Mouse (Mus musculus): ENCODE results near the gene Tmem198.

Gene Tmem198

GRCm38 (mm10) chr1:75455433-75455832, 23.9 kb upstream of the Tmem198 start:
- no peak for DNase-seq (ENCODE audit: low read depth, low spot score)

- DNase-seq (ENCODE audit: low read depth, low spot score): no peak
These were observed 23.4 kb upstream of the Tmem198 start for GRCm38 (mm10) chr1:75455948-75456347.

GRCm38 (mm10) chr1:75456746-75457564, 22.4 kb upstream of the Tmem198 start:
- no peak for DNase-seq (ENCODE audit: low read depth, low spot score)

GRCm38 (mm10) chr1:75457710-75458024, 21.7 kb upstream of the Tmem198 start:
- DNase-seq (ENCODE audit: low read depth, low spot score): no peak

- no peak for DNase-seq (ENCODE audit: low read depth, low spot score)
These were observed 21.1 kb upstream of the Tmem198 start for GRCm38 (mm10) chr1:75458025-75458788.

GRCm38 (mm10) chr1:75458789-75459684, 20.3 kb upstream of the Tmem198 start:
- no peak for DNase-seq (ENCODE audit: low read depth, low spot score)

- DNase-seq (ENCODE audit: low read depth, low spot score): no peak
These were observed 19.0 kb upstream of the Tmem198 start for GRCm38 (mm10) chr1:75460297-75460696.

GRCm38 (mm10) chr1:75462636-75463035, 16.7 kb upstream of the Tmem198 start:
- no peak for DNase-seq (ENCODE audit: low read depth, low spot score)

DNA sequence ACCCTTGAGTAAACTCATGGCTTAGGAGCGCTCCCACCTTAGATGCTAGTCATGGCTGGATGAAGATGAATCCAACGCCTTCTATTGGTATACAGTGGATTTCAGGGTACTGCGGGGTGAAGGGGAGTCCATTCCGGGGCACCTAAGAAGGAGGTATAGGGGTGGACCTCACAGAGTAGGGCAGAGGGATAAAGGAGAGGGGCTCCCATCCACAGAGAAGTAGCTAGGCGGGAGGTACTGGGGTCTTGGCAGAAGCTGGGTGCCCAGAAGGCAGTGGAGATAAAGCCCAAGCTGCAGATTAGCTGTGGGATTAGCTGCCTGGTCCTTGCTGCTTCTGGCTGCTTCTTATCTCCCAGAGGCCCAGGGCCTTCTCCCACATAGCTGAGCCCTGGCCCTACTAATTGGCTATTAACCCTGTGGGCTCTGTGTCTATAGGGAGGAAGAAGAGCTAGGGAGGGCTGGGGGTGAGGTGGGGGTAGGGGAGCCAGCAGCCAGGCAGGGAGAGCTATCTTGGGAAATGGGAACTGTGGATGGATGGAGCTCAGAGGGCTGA, 15.6 kb upstream of the Tmem198 start:
- DNase-seq (ENCODE audit: low read depth, low spot score): no peak

- peak; percentile 31 for DNase-seq (ENCODE audit: low read depth, low spot score)
These were observed 12.0 kb upstream of the Tmem198 start for GRCm38 (mm10) chr1:75467215-75467927.

DNA sequence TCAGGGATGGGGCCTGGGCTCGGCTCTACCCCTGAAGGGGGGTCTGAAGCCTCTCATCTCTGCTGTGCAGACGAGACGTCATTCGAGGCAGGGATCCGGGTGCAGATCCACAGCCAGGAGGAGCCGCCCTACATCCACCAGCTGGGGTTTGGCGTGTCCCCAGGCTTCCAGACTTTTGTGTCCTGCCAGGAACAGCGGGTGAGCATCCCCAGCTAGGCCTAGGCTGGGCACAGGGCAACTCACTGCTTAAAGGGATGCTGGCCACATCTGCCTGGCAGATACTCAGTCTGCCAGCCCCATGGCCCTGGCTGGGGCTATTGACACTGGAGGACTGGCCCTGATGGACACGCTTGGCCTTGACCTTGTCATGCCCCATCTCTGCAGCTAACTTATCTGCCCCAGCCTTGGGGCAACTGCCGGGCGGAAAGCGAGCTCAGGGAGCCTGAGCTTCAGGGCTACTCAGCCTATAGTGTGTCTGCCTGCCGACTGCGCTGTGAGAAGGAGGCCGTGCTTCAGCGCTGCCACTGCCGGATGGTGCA, 10.0 kb upstream of the Tmem198 start:
- no peak for DNase-seq (ENCODE audit: low read depth, low spot score)

DNA sequence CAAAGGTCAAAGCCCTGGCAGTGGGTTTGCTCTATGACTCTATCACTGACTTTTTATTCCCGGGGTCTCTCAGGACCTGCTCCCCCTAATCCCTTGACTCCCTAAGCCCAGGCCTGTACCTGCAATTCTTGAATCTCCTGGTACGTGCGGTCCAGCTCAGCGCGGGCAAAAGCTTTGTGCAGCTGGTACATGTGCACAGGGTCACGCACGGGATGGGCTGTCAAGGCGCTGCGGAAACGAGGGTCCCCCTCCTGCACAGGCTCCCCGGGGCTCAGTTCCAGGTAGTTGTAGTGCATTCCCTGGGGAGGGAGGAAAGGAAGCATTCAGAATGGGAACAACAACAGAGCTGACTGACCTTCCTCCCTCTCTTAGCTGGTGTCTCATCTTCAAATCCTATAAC, 2.9 kb upstream of the Tmem198 start:
- no peak for DNase-seq (ENCODE audit: low read depth, low spot score)

DNA sequence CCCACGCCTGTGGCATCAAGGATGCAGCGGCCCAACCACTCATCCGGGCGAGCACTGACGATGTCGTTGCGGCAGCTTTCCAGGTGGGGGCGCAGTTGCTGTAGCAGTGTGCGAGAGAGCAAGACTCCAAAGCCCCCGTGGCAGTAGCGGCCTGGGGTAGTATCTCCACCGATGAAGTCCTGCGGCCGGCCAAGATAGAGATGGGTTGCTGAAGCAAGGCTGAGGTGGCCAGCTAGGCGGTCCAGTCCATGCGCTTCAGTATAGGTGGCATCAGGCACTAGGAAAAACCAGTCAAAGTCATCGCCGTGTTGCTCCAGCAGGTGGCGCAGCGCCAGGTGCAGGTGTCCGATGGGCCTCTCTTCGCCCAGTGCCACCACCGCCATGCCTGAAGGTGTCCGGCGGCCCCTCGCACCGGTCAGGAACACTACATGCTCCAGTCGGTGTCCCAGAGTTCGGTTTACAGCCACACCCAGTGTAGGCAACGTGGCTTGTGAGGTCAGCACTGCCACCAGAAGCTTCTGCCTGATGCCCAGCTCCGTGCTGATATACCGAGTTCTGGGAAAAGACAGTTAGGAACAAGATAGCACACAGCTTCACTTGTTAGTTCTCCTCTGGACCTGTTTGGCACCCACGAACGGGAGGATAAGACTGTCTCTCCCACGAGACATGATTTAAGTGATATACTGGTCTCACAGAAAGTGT, 1.9 kb upstream of the Tmem198 start:
- DNase-seq (ENCODE audit: low read depth, low spot score): peak; percentile 47

DNA sequence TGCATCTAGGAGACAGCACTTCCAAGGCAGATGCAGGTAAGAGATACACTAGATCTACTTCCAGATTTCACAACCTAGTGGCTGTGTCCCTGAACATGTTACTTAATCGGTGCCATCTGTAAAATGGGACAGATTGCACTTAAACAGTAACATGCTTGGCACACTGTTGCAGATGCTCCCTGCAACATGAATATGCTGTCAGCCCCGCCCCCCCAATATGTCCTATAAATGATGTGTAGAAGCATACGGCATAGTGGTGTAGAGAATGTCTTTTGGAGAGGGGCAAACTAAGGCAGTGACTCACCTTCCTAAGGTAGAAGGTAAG, 1.4 kb upstream of the Tmem198 start:
- no peak for DNase-seq (ENCODE audit: low read depth, low spot score)

GRCm38 (mm10) chr1:75478497-75478896, 835 bp upstream of the Tmem198 start:
- no peak for DNase-seq (ENCODE audit: low read depth, low spot score)

DNA sequence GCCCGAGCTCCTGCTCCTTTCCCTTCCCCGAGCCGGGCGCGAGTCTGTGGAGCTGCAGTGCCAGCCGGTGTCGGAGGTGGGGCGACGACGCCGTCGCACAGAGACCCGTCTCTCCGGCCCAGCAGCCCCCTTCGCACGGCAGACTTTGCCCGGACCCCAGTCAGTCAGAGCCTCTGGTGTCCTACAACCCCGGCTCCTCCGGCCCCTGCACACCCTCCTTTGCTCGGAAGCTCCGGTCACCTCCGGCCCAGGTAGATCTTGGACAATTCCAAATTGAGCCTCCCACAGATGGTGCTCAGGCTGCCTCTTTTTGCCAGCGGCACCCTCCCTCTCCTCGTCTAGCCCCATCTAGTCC, 280 bp downstream of the Tmem198 start:
- DNase-seq (ENCODE audit: low read depth, low spot score): no peak

- DNase-seq (ENCODE audit: low read depth, low spot score): no peak
These were observed 704 bp downstream of the Tmem198 start for GRCm38 (mm10) chr1:75480036-75480435.

- no peak for DNase-seq (ENCODE audit: low read depth, low spot score)
These were observed 1.4 kb downstream of the Tmem198 start for GRCm38 (mm10) chr1:75480735-75481134.

DNA sequence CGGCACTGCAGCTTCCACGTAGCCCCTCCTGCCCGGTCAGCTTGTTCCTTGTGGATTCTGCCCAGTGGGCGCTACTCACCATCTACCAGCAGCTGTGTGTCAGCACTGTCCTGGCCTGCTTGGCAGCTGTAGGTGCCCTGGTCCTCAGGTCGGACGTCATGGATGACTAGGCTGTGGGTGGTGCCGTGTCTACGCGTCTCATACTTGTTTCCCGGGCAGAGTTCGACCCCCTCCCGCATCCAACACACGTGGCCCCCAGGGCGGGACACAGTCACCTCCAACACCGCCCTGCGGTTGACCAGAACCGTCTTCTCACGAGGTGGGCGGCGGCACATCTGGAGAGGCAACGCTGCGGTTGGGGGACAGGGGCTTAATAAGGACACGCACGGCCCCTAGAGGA, 7.2 kb downstream of the Tmem198 start:
- DNase-seq (ENCODE audit: low read depth, low spot score): no peak

DNA sequence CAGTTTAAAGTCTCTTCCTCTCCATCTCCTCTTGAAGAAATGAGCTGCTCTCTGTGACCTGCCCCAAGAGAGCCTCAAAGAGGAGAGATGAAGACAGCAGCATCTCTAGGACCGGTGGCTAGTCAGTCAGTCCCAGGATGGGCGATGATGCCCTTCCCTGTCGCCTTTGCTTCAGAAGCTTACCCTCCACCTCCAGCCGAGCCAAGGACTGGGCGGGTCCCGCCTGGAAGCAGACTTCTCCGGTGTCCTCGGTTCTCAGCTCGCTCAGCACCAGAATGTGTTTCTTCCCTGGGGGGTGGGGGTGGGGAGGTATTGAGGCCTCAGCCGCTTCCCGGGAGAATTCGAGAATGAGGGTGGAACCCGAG, 7.7 kb downstream of the Tmem198 start:
- DNase-seq (ENCODE audit: low read depth, low spot score): no peak

All from c-Kit-negative CD71-positive TER-119-positive erythroid progenitor cells, embryonic 14.5 days (primary cell).